Mouse (Mus musculus) E14TG2a.4 (cell line): ENCODE data around the gene Trim44.

Experiments
- CTCF ChIP-seq: conservative IDR thresholded peaks from 2 replicates; pipeline ENCODE4 v1.5.1; 2014; ENCODE audit warnings: low read length
- NANOG ChIP-seq: IDR thresholded peaks from 2 replicates; pipeline ENCODE4 v1.6.1; 2014; ENCODE audit warnings: borderline replicate concordance, low read length, mixed read lengths
- POU5F1 ChIP-seq: IDR thresholded peaks from 2 replicates; pipeline ENCODE4 v1.6.1; 2014; ENCODE audit warnings: low read length, borderline replicate concordance

GRCm38 (mm10) chr2:102324336-102324735 is 83.3 kb downstream of the Trim44 start:
- TF ChIP-seq CTCF (no peak), POU5F1 (no peak), NANOG (no peak)
